Mouse (Mus musculus): ENCODE results near the gene Gm28729.
"Not testable (repeated sequence)": the region's sequence is repeated elsewhere in the genome, so short reads cannot be mapped to it uniquely, and the experiment has no call there.

The Gm28729 gene

DNA sequence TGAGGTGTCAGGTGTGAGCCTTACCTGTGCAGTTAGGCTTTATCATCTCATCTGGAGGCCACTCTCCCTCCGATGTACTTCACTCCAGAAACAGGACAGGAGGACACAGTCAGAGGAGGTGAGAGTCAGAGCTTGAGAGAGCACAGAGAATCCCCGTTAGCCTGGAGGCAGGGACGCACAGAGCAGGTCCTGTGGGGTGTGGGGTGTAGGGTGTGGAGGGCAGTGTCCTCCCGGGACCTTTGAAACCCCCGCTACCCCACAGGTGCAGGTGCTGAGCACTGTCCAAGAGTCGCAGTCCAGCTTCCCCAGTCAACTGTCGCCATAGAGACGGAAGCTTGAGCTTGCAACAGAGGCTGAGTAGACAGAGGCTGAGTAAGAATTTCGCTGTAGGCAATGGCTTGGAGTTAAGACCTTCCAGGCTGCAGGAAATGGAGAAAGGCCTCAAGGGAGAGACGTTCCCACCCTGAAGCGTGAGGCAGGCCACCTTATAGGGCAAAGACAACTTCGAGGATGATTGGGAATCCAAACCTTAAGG, at the start of gene Gm28729:
Gene Gm28729, minus strand, starts transcription at position 293 of the 535 bp plus-strand sequence.
- DNase-seq, result no peak

DNA sequence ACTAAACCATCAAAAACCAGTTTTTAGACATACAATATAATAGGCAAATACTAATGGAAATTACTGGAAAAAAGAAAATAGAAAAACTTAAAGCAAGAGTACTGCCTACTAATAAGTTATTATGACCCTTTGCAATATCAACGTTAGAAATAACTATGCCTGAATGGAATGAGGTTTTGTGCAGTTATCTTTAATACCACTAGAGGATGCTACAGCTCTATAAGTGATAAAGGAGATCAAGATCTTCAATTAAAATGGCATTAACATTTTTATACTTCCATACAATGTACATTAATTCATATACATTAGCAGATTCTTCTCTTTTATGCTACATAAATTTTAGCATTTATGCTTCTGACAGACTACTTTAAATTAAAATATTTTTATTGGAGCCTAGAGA, 48.2 kb upstream of the Gm28729 start:
- DNase-seq, result no peak

DNA sequence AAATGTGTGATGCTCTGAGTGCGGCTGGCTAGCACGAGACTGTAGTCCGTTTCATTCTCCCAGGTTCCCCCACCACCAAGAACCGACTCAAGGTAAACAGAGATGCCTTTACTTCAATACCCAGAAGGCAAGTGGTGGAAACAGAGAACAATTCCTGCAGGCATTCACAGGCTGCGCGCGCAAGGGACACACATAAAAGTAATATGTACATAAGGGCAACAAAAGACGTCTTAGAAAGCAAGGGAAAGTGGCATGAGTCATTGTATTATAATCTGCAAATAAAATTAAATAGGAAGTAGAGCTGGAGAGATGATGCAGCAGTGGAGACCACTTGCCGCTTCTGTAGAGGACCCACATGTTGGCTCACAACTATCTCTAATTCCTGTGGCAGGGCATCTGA, 47.7 kb upstream of the Gm28729 start:
- no peak for DNase-seq

DNA sequence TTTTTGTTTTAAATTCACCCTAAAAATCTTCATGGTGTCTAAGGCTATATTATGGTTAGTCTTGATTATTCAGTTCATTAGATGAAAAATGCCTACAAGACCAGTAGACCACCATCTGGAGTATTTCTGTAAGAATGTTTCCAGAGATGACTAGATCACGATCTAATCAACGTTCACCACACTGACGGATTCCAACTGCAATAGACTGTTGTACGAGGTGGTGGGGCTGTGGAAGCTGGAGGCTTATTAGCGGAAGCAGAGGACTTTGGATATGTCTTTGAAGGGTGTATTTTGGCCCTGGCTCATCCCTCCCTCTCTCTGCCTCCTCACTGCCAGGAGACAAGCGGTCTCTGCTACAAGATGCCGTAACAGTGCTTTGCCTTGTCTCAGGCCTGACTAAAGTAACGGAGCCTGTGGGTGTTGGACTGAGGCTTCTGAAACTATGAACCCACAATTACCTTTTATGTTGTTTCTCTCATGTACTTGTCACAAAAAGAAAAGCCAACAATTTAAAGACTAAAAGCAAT, 41.5 kb upstream of the Gm28729 start:
- DNase-seq, result peak; percentile 20

DNA sequence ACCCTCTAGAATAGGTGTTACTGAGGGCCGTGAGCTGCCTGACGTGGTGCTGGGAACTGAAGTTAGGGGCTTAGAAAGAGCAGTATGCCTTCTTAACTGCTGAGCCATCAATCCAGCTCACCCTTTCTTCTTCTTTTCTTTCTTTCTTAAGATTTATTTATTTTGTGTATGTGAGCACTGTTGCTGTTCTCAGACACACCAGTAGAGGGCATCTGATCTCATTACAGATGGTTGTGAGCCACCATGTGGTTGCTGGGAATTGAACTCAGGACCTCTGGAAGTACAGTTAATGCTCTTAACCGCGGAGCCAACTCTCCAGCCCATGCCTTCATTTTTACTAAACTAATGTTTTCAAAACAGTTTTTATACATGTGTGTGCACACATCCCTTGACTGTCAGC, 38.4 kb upstream of the Gm28729 start:
- DNase-seq, result no peak

DNA sequence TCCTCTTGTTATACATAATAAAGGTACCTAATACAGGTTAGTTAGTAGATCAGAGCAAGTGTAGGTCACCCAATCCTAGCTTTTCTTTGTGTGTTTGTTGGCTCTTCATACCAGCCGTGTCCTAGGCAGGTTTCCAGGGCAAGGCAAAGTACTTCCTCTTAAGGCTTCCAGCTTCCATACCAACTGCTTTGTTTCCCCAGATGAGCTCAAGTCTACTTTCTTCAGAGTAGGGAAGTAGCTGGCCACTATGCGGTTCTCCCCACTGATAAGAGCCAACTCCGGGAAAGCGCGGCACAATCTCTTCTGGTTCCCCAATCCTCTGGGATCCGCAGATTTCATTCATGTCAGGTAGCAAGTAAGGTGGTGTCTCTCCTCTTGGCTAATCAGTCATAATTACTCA, 34.1 kb upstream of the Gm28729 start:
- no peak for DNase-seq

DNA sequence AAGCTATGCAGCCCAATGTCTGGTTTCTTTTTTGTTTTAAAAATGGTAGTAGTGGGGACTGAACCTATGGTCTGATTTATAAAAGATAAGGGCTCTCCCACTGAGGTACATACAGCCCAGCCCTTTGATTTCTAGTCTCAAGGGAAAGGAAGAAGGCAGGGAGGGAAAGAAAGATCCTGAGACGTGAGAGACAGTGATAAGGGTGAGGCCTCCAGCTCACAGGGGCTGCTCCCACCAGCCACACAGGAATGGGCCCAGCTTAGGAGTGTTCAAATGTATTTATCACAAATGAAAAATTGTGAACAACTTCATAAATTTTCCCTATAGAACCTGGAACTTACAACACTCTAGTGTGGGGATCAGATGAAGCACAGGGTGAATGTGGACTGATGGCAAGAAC, 33.5 kb upstream of the Gm28729 start:
- no peak for DNase-seq

DNA sequence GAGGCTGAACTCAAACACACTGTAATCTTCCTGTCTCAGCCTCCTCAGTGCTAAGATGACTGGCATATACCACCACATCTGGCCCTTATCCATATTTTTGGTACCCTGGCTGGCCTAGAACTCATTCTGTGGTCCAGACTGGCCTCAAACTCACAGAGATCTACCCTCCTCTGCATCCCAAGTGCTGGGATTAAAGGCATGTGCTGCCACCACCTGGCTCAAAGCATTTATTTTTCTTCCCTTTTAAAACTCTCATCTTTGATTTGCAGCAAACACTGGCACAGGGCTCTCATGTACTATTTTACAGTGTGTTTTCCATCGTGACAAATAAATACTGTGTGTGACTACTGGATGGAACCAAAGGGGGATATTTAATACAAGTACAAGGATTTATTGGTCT, 29.0 kb upstream of the Gm28729 start:
- no peak for DNase-seq

DNA sequence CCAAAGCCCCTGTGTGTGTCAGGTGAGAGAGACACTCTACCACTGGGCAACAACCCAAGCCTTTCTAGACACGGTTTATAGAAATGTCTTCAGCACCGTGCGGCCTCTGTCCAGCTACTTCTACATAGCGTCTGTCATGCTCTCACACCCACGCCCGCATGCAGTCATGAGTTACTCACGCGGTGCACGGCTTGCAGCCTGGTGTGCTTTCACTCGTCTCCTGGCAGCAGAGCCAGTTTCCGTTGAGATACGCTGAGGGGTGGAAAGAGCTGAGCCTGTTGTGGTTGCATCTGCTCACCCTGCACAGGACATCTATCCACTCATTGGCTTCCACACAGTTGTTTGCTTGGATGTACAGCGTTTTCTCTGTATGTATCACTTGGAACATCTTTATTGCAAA, 20.3 kb upstream of the Gm28729 start:
- no peak for DNase-seq

DNA sequence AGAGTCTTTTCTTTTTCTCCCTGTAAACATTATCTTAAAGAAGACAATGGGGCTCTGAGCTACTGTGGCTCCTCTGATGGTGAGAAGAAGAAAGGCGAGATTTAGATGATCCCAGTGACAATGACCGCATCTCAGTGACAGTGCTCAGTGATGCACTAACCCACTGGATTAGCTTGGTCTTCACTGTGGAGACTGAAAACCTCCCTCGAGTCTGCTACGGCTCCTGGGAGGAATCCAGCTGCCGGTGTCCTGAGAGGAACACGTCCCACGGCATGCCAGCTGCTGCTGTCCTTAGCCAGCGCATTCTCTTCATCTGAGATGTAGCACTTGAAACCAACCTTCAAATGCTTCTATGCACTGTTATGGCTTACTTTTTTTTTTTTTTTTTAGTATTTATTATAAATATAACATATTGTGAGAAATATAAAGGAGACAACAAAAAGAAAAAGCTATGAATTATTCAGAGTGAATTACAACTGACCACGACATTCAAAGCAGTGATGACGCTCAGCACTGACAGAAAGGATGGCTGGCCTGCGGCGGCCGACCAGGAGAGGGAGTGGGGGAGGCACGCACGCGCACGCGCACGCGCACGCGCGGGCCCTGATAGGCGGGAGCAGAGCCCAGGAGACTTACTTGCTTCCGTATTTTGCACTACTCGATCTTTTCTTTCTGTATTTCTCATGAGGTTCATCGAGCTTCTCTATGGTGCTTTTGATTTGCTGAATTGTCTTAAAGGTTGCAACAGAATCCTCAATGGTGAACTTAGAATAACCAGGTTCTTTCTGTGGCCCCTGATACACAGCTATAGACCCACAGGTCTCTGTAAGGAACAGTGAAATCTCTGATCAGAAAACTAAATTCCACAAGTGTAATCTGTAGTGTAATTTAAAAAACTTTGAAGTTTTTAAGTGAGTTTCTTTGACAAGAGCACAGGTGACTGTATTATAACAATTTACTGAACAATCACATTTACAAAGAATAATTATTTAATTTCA, 18.9 kb upstream of the Gm28729 start:
- peak; percentile 70 for DNase-seq

DNA sequence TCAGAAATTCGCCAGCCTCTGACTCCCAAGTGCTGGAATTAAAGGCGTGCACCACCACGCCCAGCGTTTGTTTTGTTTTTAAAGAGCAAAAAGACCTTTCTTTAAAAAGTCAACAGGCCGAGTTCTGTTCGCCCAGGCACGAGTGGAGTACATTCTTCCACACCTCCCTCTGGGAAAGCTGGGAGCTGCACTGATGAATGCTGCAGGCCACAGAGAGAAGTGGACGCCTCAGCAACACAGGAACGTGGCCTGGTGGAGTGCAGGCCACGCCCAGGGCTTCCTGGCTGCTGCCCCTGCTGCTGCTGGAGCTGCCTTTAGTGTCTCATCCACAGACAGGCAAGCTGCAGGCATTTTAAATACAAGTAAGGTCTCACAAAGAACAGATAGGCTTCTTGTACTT, 13.9 kb upstream of the Gm28729 start:
- peak; percentile 28 for DNase-seq

DNA sequence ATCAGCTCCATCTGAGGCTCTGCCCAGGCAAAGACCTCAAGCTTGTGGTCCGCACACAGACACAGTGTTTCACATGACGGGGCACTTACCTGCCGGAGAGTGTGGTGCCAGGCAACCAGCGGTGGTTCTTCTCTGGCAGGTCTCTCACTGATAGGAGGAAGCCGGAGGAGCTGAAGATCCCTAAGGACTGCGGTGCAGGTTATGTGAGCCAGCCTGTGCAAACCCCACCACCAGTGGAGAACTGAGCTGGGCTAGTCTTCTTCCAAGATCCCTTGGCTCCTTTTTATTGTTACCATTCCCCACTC, 12.5 kb upstream of the Gm28729 start:
- DNase-seq, result no peak

DNA sequence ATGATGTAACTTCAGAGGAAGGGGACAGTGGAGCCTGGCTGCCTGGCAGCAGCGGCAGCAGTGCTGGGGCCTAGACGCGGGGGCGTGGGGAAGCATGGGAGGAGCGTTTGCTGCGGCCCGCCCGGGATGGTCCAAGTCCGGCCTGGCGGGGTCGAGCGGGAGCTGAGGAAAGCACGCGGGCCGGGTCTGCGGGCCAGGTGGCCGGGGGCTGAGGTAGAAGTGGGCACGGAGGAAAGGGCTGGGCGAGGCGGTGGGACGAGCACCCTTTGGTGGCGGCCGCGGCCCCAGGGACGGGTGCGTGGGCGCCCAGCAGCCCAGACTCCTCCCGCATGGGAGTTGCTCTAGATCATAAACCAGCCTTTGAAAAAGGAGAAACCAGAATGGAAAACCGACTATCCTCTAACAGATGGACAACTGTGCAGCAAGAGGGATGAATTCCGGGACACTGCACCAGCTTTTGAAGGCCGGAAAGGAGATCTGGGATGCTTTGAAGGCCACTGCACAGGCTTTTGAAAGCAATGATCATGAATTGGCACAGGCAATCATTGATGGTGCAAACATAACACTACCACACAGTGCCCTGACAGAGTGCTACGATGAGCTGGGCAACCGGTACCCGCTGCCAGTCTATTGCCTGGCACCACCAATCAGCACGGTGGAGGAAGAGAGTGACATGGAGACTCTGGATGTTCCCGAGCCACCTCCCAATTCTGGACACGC, 12.0 kb upstream of the Gm28729 start:
- DNase-seq, result peak; percentile 77

DNA sequence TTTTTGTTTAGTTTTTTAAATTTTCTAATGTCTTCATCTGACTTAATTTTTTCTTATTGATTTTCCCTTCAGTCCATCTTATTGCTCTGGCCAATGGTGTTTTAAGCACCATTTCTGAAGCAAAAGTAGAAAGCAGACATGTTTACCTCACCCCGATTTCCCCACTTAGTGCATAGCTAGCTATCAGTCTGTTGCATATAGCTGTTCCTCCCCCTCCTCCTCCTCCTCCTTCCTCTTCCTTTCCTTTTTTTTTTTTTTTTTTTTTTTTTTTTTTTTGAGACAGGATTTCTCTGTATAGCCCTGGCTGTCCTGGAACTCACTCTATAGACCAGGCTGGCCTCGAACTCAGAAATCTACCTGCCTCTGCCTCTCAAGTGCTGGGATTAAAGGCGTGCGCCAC, 11.0 kb upstream of the Gm28729 start:
- DNase-seq, result not testable (repeated sequence)

DNA sequence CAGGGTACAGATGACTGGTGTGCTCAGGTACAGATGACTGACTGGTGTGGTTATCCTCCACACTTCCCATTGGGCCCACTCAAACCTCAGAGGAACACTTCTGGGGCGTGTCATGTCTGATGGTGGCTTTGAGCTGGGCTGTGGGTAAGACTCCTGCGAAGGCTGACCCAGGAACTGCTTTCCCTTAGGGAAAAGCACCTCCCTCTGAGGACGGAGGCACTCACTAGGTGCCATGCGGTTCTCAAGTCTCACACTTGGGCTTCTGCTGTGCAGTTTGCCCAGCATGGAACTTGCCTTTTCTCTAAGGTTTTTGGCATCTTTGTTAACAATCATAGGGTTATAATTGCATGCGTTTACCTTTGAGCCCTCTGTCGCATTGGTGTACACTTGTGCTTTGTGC, 10.4 kb upstream of the Gm28729 start:
- no peak for DNase-seq

DNA sequence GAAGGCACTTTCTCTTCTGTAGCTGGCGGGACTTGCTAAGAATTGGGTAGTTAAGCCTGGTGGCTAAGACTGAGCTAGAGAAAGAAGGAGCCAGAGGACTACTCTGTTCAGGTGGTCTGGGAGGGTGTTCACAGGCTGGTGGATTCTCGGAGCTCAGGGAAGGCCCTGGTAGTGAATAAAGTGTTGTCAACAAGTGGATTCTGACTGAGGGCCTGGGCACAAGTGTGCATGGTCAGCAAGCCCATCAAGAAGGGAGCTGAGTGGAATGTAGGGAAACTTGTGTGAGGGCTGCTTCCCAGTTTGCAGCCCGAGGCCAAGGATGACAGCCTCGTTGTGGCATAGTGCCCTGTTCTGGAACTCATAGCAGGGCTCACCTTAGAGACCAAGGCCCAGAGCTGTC, 9.2 kb upstream of the Gm28729 start:
- DNase-seq, result no peak

DNA sequence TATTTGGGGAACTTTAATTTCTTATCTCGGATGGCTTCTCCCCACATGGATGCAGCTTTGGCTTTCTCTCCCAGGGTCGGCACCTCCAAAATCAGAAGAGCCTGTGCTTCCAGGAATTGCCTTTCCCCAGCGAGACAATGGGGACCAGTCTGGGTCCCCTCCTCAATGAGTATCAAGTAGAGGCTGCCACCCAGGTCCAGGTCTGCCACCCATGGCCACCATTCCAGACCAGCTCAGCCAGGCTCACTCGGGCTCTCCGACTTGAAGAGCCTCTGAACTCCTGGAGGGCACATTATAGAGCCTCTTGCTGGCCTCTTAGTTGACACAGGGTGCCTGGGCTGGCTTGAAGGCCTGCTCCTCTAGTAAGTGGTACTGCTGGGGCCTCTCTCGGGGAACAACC, 8.4 kb upstream of the Gm28729 start:
- DNase-seq, result no peak

DNA sequence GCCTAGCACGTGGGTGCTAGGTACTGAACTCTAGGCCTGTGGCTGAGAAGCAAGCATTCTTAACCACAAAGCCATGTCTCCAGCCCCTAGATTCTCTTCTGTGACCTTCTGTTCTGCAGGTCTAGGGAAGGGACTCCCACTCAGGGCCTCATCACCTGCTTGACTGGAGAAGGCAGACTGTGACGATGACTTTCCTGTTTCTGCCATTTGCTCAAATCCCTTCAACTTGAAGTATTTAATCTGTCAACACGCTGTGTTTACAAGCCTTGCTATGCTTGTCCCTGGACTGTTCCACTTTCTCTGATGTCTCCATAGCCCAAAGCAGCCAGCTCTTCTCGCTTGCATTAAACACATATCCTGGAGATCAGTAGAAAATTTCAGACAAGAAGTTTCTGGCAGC, 7.5 kb upstream of the Gm28729 start:
- no peak for DNase-seq

DNA sequence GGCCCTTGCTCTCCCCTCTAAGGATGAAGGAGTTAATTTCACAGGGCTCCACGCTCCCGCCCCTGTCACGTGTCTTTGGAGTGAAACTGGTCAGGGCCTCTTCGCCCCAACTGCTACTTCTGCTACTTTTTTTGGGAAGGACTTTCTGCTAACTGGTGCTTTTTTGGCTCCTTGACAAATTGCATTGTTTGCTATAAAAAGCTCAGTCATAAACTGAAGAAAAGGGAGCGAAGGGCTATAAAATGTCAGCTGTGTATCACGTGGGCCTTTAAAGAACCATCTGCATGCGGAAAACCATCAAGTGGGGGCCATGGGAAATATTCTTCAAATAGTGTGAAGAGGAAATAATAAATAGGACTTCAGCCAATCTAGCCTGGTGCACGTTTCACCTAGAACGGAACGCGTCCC, 5.6 kb upstream of the Gm28729 start:
- DNase-seq, result peak; percentile 68

DNA sequence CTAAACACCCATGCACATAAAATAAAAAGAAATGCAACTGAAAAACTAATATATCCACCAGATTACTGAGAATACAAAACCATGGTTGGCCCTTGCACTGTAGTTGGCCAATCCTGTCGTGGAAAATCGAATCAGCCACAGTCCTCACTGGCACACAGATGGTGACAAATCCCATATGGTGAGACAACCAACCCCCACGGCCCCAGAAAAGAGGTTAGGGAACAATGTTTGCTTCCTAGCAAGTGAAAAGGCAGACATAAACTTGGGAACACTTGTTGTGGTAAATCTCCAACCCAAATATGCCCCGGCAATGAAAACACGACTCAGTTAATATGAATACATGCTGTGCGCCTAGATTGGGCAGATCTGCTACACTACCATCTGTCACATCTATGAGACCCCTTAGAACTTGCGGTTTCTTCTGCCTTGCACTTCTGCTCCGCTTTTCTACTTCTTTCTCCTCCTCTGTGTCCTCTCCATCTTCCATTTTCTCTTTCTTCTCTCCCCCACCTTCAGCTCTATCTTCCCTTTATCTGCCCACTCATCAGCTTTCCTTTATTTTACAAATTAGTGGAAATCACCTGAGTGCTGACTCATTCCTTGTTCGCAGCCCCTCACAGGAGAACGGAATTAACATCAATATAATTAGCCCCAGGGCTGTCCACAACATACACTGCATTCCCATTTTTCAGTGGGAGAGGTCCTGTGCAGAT, 5.1 kb upstream of the Gm28729 start:
- DNase-seq, result no peak

DNA sequence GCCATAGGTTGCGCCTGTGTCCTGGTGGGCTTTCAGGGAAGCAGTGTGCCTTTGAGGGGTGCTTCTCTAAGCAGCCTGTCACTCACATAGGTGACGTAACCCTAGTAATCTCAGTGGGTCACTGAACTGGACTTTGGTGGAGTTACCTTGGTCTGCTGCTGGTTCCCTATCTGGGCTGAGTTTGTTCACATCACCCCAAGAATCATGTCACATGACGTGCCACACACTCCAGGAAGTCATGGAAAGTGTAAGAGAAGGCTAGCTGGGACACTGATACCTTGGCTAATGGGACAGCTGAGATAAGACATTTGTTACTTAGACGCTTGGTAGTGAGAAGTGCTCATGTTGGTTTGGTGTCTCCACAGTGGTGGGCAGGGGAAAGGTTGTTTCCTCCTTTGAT, 947 bp upstream of the Gm28729 start:
- no peak for DNase-seq

DNA sequence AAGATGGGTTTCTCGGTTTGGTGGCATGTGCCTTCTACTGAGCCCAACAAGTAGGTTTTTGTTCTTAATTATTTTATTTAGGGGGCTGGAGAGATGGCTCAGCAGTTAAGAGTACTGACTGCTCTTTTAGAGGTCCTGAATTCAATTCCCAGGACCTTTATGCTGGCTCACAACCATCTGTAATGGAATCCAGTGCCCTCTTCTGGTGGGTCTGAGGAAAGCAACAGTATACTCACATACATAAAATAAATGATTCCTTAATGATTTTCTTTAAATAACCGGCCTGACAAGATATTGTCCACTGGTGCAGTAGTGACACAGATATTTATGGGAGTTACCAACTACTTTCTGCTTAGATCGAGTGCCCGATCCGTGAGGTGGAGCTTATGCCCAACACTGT, 1.9 kb downstream of the Gm28729 start:
- no peak for DNase-seq

DNA sequence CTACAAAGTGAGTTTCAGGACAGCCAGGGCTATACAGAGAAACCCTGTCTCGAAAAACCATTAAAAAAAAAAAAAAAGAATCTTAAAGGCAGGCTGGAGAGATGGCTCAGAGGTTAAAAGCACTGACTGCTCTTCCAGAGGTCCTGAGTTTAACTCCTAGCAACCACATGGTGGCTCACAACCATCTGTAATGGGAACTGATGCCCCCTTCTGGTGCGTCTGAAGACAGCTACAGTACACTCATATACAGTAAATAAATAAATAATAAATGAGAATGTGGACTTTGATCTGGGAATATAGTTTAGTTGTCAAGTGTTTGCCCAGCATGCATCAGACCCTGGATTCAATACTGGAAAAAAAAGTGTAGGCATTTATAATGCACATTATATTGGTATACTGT, 3.5 kb downstream of the Gm28729 start:
- not testable (repeated sequence) for DNase-seq
